Mouse (Mus musculus) stomach, postnatal 0 days (tissue): ENCODE measurements at regions not wholly inside any gene's neighbourhood (a gene's known extent, or its start where the extent isn't known, plus 50 kb on each side); places are given as distances from the start of the nearest gene placed in this dataset.

Experiments used
- ATAC-seq: fragments of 200-750 bp; cut with Nextera tagmentation; 2 replicates; pipeline ENCODE4 v1.8.0; 2017; ENCODE audit not compliant: low FRiP score, low TSS enrichment
- DNase-seq: peaks from one replicate; pipeline ENCODE4 v3.0.0-alpha.2; 2016; ENCODE audit warnings: low spot score
- H3K27ac ChIP-seq: fragments of 300-500 bp; sonication (generic); replicated peaks from 2 replicates; pipeline ENCODE4 v1.5.1; 2014; ENCODE audit warnings: mild to moderate bottlenecking, control low read depth
- H3K27me3 ChIP-seq: fragments of 300-500 bp; sonication (generic); 2 replicates; pipeline ENCODE4 v1.6.1; 2014; ENCODE audit warnings: low read length; ENCODE audit not compliant: control insufficient read depth, insufficient read depth
- H3K36me3 ChIP-seq: fragments of 300-500 bp; sonication (generic); 2 replicates; pipeline ENCODE4 v1.6.1; 2014; ENCODE audit warnings: low read length, mixed read lengths; ENCODE audit not compliant: control insufficient read depth, insufficient read depth
- H3K4me1 ChIP-seq: fragments of 300-500 bp; sonication (generic); replicated peaks from 2 replicates; pipeline ENCODE4 v1.6.1; 2014; ENCODE audit warnings: antibody characterized with exemption; ENCODE audit not compliant: control insufficient read depth, insufficient read depth
- H3K4me2 ChIP-seq: fragments of 300-500 bp; sonication (generic); replicated peaks from 2 replicates; pipeline ENCODE4 v1.6.1; 2014; ENCODE audit warnings: low read depth, mild to moderate bottlenecking, control low read depth, moderate library complexity
- H3K4me3 ChIP-seq: fragments of 300-500 bp; sonication (generic); 2 replicates; pipeline ENCODE4 v1.5.1; 2014; ENCODE audit warnings: low read depth, low read length, control low read depth
- H3K9ac ChIP-seq: fragments of 300-500 bp; sonication (generic); 2 replicates; pipeline ENCODE4 v1.6.1; 2014; ENCODE audit warnings: mild to moderate bottlenecking, low read length, control low read depth, mixed read lengths
- H3K9me3 ChIP-seq: fragments of 300-500 bp; sonication (generic); 2 replicates; pipeline ENCODE4 v1.6.1; 2016; ENCODE audit warnings: low read length; ENCODE audit not compliant: control insufficient read depth
- CTCF ChIP-seq: IDR thresholded peaks from 2 replicates; pipeline ENCODE4 v1.5.1; 2016; ENCODE audit warnings: antibody characterized with exemption, low read depth, mild to moderate bottlenecking, moderate library complexity
- EP300 ChIP-seq: optimal IDR thresholded peaks from 2 replicates; pipeline ENCODE3; 2016; ENCODE audit warnings: antibody characterized with exemption
- WGBS: fragments of 180-500 bp; shearing (Covaris S2); extraction: QIAGEN DNeasy Blood & Tissue Kit; methylation state at CpG from one replicate; pipeline ENCODE4 v1.1.7; 2014; 5-methylcytosine and 5-hydroxymethylcytosine counted together

- ATAC-seq (no peak), DNase-seq (peak; percentile 71)
- H3K9me3 ChIP-seq, result no peaks in the 10 kb centered on the region
- H3K4me2 ChIP-seq, result no peak overlapping the region
- H3K9ac ChIP-seq, result no peak overlapping the region
- no peaks in the 10 kb centered on the region for H3K4me1 ChIP-seq
- H3K36me3 ChIP-seq, result no peaks in the 10 kb centered on the region
- H3K27ac ChIP-seq, result no peak overlapping the region
- no peak for TF ChIP-seq EP300
- TF ChIP-seq CTCF, result peak; percentile 75
- H3K27me3 ChIP-seq, result no peaks in the 10 kb centered on the region
- no peak overlapping the region for H3K4me3 ChIP-seq
- 32% methylated on average over 1 of the region's 1 CpGs for WGBS
Measured at GRCm38 (mm10) chr15:25047875-25048274, 365.7 kb downstream of the Basp1 start.

DNA sequence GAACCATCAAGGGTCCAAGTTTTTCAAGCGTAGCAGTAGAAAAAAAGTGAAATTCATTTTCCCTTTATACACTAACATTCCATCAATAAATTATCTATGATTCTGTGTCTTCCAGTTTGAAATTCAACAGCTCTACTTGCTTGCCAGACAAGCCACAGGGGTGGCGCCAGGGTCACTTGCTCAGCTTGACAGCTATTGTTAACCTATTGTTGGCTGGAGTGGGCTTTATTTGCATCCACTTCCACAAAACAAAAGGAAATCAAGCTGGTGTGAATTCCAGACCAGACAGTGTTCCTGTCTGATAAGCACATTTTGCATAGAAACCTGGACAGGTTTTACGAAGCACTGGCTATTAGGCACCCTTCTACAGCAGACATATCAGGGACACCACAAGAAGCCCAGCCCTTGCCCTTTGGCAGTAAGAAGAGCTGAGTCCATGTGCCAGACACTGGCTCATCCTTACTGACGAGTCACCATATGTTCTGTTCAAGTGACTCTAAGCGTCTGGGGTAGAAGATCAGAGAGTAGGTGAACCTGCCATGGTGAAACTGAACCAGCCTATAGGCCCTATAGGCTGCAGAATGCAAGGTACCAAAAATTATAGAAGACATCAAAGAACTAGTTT is 366.9 kb downstream of the Basp1 start:
- no peaks in the 10 kb centered on the region for H3K36me3 ChIP-seq
- H3K4me1 ChIP-seq, result no peaks in the 10 kb centered on the region
- no peaks in the 10 kb centered on the region for H3K27me3 ChIP-seq
- TF ChIP-seq CTCF, result no peak
- TF ChIP-seq EP300, result no peak
- no peak for ATAC-seq
- no peak for DNase-seq
- no peak overlapping the region for H3K4me2 ChIP-seq
- H3K9ac ChIP-seq, result no peak overlapping the region
- H3K4me3 ChIP-seq, result no peak overlapping the region
- WGBS, result 64% methylated on average over 5 of the region's 5 CpGs
- H3K27ac ChIP-seq, result no peak overlapping the region
- no peaks in the 10 kb centered on the region for H3K9me3 ChIP-seq

DNA sequence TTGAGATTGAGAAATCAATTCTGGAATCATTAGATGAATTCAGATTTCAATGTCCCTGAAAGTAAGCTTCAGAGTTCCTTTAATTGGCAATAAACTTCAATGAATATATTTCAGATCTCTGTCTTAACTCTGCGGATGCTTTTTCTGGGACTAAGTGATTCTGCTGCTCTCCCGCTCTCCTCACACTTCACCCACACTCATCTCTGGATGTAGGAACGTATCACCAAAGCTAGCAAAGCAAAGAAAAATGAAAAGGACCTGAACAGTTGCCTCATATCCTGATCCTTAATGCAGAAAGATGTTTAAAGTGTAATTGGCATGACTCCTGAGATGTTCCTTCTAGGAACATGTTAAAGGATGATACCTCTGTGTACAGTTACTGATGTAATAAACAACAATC is 377.3 kb downstream of the Basp1 start:
- no peak for DNase-seq
- no peak overlapping the region for H3K27ac ChIP-seq
- no peaks in the 10 kb centered on the region for H3K27me3 ChIP-seq
- no peak overlapping the region for H3K4me2 ChIP-seq
- ATAC-seq, result no peak
- H3K4me3 ChIP-seq, result no peak overlapping the region
- no peaks in the 10 kb centered on the region for H3K36me3 ChIP-seq
- 88% methylated on average over 3 of the region's 3 CpGs for WGBS
- no peaks in the 10 kb centered on the region for H3K4me1 ChIP-seq
- no peak overlapping the region for H3K9ac ChIP-seq
- TF ChIP-seq CTCF (no peak), EP300 (no peak)
- no peaks in the 10 kb centered on the region for H3K9me3 ChIP-seq

DNA sequence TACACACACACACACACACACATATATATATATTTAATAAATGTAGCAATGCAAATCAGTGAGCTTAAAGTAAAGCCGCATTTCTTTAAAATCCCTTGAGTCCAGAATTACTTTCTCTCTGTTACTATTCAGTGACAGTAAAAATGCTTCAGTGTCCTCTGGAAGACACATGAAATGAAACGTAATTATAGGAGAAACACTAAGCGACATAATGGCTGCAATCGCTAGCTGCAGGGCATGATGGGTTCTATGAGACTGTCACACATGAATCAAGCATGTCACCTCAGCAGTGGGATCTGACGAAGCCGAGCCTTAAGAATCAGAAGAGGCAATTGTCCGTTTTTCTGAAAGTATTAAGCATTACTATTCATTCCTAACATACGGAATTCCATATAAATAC is 385.7 kb downstream of the Basp1 start:
- TF ChIP-seq CTCF, result no peak
- no peak for TF ChIP-seq EP300
- H3K9ac ChIP-seq, result no peak overlapping the region
- H3K9me3 ChIP-seq, result no peaks in the 10 kb centered on the region
- no peaks in the 10 kb centered on the region for H3K27me3 ChIP-seq
- H3K4me2 ChIP-seq, result no peak overlapping the region
- WGBS, result 86% methylated on average over 8 of the region's 8 CpGs
- no peak for DNase-seq
- no peak overlapping the region for H3K4me3 ChIP-seq
- H3K36me3 ChIP-seq, result no peaks in the 10 kb centered on the region
- ATAC-seq, result no peak
- H3K27ac ChIP-seq, result no peak overlapping the region
- no peaks in the 10 kb centered on the region for H3K4me1 ChIP-seq

GRCm38 (mm10) chr15:25026786-25027461 is 386.6 kb downstream of the Basp1 start:
- no peaks in the 10 kb centered on the region for H3K9me3 ChIP-seq
- no peaks in the 10 kb centered on the region for H3K27me3 ChIP-seq
- H3K27ac ChIP-seq, result no peak overlapping the region
- H3K4me1 ChIP-seq, result no peaks in the 10 kb centered on the region
- DNase-seq, result no peak
- peak overlapping the region; percentile 4; the same call in 1 of the 2 replicates for H3K4me3 ChIP-seq
- H3K36me3 ChIP-seq, result no peaks in the 10 kb centered on the region
- H3K9ac ChIP-seq, result no peak overlapping the region
- 7% methylated on average over 15 of the region's 15 CpGs for WGBS
- ATAC-seq, result no peak
- peak overlapping the region; percentile 25 for H3K4me2 ChIP-seq
- no peak for TF ChIP-seq CTCF
- TF ChIP-seq EP300, result no peak

- ATAC-seq (no peak), DNase-seq (no peak)
- Histone ChIP-seq H3K9me3 (no peaks in the 10 kb centered on the region), H3K4me2 (no peak overlapping the region), H3K27ac (no peak overlapping the region), H3K4me1 (no peaks in the 10 kb centered on the region), H3K4me3 (no peak overlapping the region), H3K36me3 (no peaks in the 10 kb centered on the region), H3K9ac (no peak overlapping the region), H3K27me3 (no peaks in the 10 kb centered on the region)
- TF ChIP-seq CTCF, result no peak
- WGBS, result 33% methylated on average over 8 of the region's 8 CpGs
Measured at GRCm38 (mm10) chr15:25026351-25026750, 387.2 kb downstream of the Basp1 start.
